Mouse (Mus musculus) cerebellum, adult 2 months (tissue): ENCODE results near the gene Slc6a6.

Experiments used
- CTCF ChIP-seq: fragments of 200-500 bp; IDR thresholded peaks from 2 replicates; pipeline ENCODE4 v1.5.1; 2011; ENCODE audit warnings: low read depth, mild to moderate bottlenecking, control low read depth, low read length, moderate library complexity, borderline replicate concordance; ENCODE audit not compliant: insufficient read depth
- POLR2A ChIP-seq: fragments of 200-500 bp; IDR thresholded peaks from 2 replicates; pipeline ENCODE4 v1.6.1; 2011; ENCODE audit warnings: low read length, control low read depth, borderline replicate concordance; ENCODE audit not compliant: insufficient read depth

DNA sequence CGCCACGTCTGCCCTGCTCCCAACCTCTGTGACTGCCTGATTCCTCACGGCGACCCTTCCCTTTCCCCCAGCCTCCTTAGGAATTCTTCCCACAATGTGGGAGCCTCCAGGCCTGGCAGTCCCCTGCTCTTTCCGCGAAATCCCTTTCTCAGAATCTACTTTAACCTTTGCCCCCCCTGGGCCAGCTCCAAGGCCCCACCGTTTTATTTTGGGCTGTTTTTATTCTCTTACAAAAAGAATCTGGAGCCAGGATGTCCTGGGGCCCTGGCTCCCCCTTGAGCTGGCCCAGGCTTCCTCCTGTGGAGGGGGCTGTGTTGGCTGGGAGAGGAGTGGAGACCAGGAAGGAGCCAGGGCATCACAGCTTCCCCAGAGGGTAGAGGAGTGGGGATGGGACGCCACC lies 69.0 kb downstream of the Slc6a6 start:
- TF ChIP-seq POLR2A, result no peak
- TF ChIP-seq CTCF, result no peak
